Mouse (Mus musculus): ENCODE data around the gene H2afv. TPM values are rescaled to one million over a fixed set of nuclear protein-coding genes. Genes with fewer than 3 reads are reported as not detected.
"Not testable (repeated sequence)": the region's sequence is repeated elsewhere in the genome, so short reads cannot be mapped to it uniquely, and the experiment has no call there.

H2afv gene
- polyA plus RNA-seq, 1 experiment: 51.4 TPM

GRCm38 (mm10) chr11:6418751-6419150 is 25.5 kb downstream of the H2afv start:
- H3K4me1 ChIP-seq (ENCODE audit: control insufficient read depth, insufficient read depth, low read length): peaks cover 2% of the 10 kb centered on the region
- WGBS: 76% methylated on average over 5 of the region's 5 CpGs
- no peak overlapping the region for H3K4me3 ChIP-seq (replicated peaks; ENCODE audit: extremely low read depth, low read depth, low read length)
- no peak for DNase-seq
- no peak for TF ChIP-seq POLR2A (IDR thresholded peaks at IDR 0.05; ENCODE audit: borderline replicate concordance, extremely low read depth, low read depth, low read length)
- no peak for TF ChIP-seq CTCF (IDR thresholded peaks at IDR 0.05; ENCODE audit: insufficient read depth, low read length)

- TF ChIP-seq CTCF (IDR thresholded peaks at IDR 0.05; ENCODE audit: insufficient read depth, low read length) (no peak), POLR2A (IDR thresholded peaks at IDR 0.05; ENCODE audit: borderline replicate concordance, extremely low read depth, low read depth, low read length) (no peak)
- no peak for DNase-seq
- H3K4me3 ChIP-seq (replicated peaks; ENCODE audit: extremely low read depth, low read depth, low read length): no peak overlapping the region
- peaks cover 2% of the 10 kb centered on the region for H3K4me1 ChIP-seq (ENCODE audit: control insufficient read depth, insufficient read depth, low read length)
Observed at GRCm38 (mm10) chr11:6417490-6417889, 26.8 kb downstream of the H2afv start.

- Histone ChIP-seq H3K4me1 (ENCODE audit: control insufficient read depth, insufficient read depth, low read length) (peaks cover 2% of the 10 kb centered on the region), H3K4me3 (replicated peaks; ENCODE audit: extremely low read depth, low read depth, low read length) (peak overlapping the region; percentile 2)
- 28% methylated on average over 2 of the region's 2 CpGs for WGBS
- TF ChIP-seq CTCF (IDR thresholded peaks at IDR 0.05; ENCODE audit: insufficient read depth, low read length) (no peak), POLR2A (IDR thresholded peaks at IDR 0.05; ENCODE audit: borderline replicate concordance, extremely low read depth, low read depth, low read length) (no peak)
- no peak for DNase-seq
Observed at GRCm38 (mm10) chr11:6417069-6417468, 27.2 kb downstream of the H2afv start.

DNA sequence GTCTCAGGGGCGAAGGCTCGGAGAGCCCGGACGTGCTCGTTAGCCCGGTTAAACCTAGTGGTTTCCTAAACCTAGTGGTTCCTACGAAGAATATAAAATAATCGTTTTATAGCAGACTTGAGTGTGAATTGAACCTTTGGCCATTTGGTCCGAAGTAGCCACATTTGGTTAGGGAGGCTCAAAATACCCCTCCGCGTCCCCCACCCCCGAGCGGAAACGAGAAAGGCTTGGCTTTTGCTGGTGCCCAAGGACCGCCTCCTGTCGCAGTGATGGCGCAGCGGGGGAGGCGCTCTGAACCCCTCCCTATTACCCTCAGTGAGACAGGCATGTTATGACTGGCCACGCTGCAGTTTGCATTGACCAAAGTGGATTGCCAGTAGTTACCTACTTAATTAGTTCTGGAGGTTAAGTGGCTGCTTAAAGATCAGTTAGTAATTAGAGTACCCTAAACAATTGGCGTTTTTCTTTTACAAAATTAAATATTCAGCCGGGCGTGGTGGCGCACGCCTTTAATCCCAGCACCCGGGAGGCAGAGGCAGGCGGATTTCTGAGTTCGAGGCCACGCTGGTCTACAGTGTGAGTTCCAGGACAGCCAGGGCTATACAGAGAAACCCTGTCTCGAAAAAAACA is 27.7 kb downstream of the H2afv start:
- DNase-seq: peak; percentile 71
- Histone ChIP-seq H3K4me3 (replicated peaks; ENCODE audit: extremely low read depth, low read depth, low read length) (peak overlapping the region; percentile 81), H3K4me1 (ENCODE audit: control insufficient read depth, insufficient read depth, low read length) (peaks cover 2% of the 10 kb centered on the region)
- TF ChIP-seq CTCF (IDR thresholded peaks at IDR 0.05; ENCODE audit: insufficient read depth, low read length) (no peak), POLR2A (IDR thresholded peaks at IDR 0.05; ENCODE audit: borderline replicate concordance, extremely low read depth, low read depth, low read length) (0 out of 2 replicates have a peak, but pooled peaks have one; percentile 26)
- under 1% methylated on average over 30 of the region's 30 CpGs for WGBS

DNA sequence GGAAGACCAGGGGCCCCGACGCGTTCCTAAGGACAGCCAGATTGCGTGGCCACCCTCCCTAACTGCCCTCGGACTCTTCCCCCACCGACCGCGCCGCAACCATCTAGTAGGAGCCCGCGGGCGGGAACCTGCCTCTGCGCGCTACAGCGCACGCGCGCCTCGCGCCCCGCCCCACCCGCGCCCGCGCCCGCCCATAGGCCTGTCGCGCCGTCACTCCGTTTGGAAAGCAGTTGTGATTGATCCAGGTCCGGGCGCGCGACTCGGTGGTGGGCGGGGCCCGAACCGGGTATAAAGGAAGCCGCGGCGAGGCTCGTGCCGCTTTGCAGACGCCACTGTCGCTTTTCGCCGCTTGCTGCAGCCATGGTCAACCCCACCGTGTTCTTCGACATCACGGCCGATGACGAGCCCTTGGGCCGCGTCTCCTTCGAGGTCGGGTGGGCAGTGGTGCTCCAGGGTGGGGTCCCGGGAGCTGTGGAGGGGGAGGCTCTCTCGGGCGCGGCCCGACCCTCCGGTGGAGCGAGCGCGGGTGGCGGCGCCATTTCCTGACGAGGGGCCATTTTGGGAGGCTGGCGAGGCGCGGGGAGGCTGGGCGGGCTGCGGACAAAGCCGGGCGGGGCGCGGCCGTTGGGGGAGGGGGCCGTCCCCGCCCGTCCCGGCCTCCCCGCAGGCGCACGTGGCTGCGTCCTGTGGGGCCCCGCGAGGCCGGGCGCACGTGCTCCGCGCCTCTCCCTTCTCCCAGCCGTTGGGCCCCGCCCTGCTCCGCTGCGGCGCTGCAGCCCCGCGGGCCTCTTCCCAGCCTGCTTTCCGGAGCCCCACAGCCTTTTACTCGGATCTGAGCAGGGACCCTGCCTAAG is 28.5 kb downstream of the H2afv start:
- TF ChIP-seq CTCF (IDR thresholded peaks at IDR 0.05; ENCODE audit: insufficient read depth, low read length) (no peak), POLR2A (IDR thresholded peaks at IDR 0.05; ENCODE audit: borderline replicate concordance, extremely low read depth, low read depth, low read length) (peak; percentile 90)
- WGBS: under 1% methylated on average over 92 of the region's 102 CpGs

GRCm38 (mm10) chr11:6414751-6415550 is 29.3 kb downstream of the H2afv start, which contains the start of gene Ppia:
Gene Ppia, plus strand, starts transcription at chr11:6415443.
- TF ChIP-seq CTCF (IDR thresholded peaks at IDR 0.05; ENCODE audit: insufficient read depth, low read length): no peak
- no peak for TF ChIP-seq POLR2A (IDR thresholded peaks at IDR 0.05; ENCODE audit: borderline replicate concordance, extremely low read depth, low read depth, low read length)
- peak within 1 kb of the TSS; percentile 81 for H3K4me3 ChIP-seq (replicated peaks; ENCODE audit: extremely low read depth, low read depth, low read length)
- no peak for DNase-seq
- peaks cover 2% of the 10 kb centered on the region for H3K4me1 ChIP-seq (ENCODE audit: control insufficient read depth, insufficient read depth, low read length)
- 9% methylated on average over 21 of the region's 21 CpGs for WGBS

More for the DNA sequence above, 28.5 kb downstream of the H2afv start:
- DNase-seq: peak; percentile 99
- Histone ChIP-seq H3K4me1 (ENCODE audit: control insufficient read depth, insufficient read depth, low read length) (peaks cover 2% of the 10 kb centered on the region), H3K4me3 (replicated peaks; ENCODE audit: extremely low read depth, low read depth, low read length) (peak overlapping the region; percentile 81)

DNA sequence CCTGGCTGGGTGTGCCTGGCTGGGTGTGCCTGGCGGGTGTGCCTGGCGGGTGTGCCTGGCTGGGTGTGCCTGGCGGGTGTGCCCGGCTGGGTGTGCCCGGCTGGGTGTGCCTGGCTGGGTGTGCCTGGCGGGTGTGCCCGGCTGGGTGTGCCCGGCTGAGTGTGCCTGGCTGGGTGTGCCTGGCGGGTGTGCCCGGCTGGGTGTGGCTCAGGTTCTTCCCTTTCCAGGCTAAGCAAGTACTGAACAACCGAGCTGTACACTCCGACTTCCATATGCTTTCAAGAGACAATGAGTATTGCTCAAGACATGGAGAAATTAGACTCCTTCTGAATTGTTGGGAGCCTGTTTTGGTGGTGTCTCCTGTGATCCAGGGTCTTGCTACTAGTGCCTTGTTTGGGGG is 31.0 kb downstream of the H2afv start:
- DNase-seq: no peak
- WGBS: 89% methylated on average over 12 of the region's 12 CpGs
- TF ChIP-seq CTCF (IDR thresholded peaks at IDR 0.05; ENCODE audit: insufficient read depth, low read length): no peak
- TF ChIP-seq POLR2A (IDR thresholded peaks at IDR 0.05; ENCODE audit: borderline replicate concordance, extremely low read depth, low read depth, low read length): no peak
- peaks cover 2% of the 10 kb centered on the region for H3K4me1 ChIP-seq (ENCODE audit: control insufficient read depth, insufficient read depth, low read length)
- H3K4me3 ChIP-seq (replicated peaks; ENCODE audit: extremely low read depth, low read depth, low read length): no peak overlapping the region

- DNase-seq: peak; percentile 82
- no peak for TF ChIP-seq POLR2A (IDR thresholded peaks at IDR 0.05; ENCODE audit: borderline replicate concordance, extremely low read depth, low read depth, low read length)
- TF ChIP-seq CTCF (IDR thresholded peaks at IDR 0.05; ENCODE audit: insufficient read depth, low read length): peak; percentile 85
- Histone ChIP-seq H3K4me1 (ENCODE audit: control insufficient read depth, insufficient read depth, low read length) (peaks cover 5% of the 10 kb centered on the region), H3K4me3 (replicated peaks; ENCODE audit: extremely low read depth, low read depth, low read length) (no peak overlapping the region)
- 11% methylated on average over 5 of the region's 5 CpGs for WGBS
Observed at GRCm38 (mm10) chr11:6411684-6412083, 32.6 kb downstream of the H2afv start.

GRCm38 (mm10) chr11:6410755-6411154 is 33.5 kb downstream of the H2afv start:
- 84% methylated on average over 5 of the region's 5 CpGs for WGBS
- H3K4me1 ChIP-seq (ENCODE audit: control insufficient read depth, insufficient read depth, low read length): peaks cover 13% of the 10 kb centered on the region
- DNase-seq; H3K4me3 ChIP-seq (replicated peaks; ENCODE audit: extremely low read depth, low read depth, low read length): not testable (repeated sequence)
